Mouse (Mus musculus): ENCODE data around the gene Olfr111.
"Not testable (repeated sequence)": the region's sequence is repeated elsewhere in the genome, so short reads cannot be mapped to it uniquely, and the experiment has no call there.

Olfr111 gene

DNA sequence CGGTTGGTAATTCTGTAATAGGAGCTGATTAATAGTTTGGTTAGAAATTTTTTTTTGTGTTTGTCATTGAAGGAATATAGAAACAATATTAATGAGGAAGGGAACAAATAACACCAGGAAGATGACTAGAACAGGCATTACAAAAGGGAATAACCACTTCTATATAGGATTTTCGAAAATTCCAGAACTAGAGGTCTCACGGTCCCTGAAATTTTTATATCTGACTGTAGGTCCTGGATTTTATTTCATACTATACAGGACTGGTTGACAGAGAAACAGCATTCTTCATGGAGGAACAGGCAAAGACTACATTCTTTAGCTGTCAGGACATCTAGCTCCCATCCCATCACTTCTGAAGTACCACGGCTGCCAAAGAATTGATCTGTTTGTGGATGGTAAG is at the start of gene Olfr111:
TSS of gene Olfr111 (plus strand) at position 301 of the 400 bp plus-strand sequence.
- DNase-seq (ENCODE audit: low spot score in 2 of 2), result no peak

DNA sequence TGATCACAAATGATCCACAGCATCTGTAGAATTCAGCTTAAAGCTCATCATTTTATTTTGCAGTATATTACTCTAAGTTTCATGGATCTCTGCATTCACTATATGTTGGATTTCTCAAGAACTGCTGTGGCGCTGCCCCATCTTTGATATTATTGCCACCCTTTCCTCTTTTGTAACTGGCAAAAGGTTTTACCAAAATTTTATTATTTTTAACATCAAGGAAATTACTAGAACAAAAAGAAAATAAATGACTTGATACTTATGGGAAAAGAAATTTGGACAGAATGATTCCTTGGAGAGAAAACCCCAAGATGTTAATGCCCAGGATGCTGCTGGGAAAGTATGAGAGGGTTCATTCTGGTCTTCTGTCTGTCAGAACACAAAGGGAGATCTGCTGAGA is 49.2 kb upstream of the Olfr111 start, which contains the start of gene Olfr109:
TSS of gene Olfr109 (plus strand) at position 301 of the 400 bp plus-strand sequence.
- no peak for DNase-seq (ENCODE audit: low spot score in 2 of 2)

DNA sequence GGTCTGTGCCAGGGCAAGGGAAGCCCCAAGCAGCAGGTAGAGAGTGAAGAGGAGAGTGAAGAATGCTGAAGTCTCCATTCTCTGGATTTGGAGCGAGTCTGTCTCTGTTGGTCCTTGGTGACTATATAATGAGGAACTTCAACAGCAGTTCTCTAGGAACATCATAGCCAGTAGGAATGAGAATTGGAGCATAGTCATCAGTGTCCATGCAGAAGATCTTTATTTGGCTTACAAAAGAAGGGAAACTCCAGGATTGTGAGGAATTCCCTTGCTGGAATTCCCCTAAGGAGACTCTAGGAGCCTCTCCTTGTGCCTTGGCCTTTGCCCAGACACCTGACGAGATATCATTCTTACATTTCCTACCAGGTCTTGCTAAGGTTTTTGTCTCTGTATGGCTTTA is 24.4 kb upstream of the Olfr111 start, which contains the start of gene H2-M2:
TSS of gene H2-M2 (minus strand) at position 101 of the 400 bp plus-strand sequence.
- DNase-seq (ENCODE audit: low spot score in 2 of 2), result no peak

DNA sequence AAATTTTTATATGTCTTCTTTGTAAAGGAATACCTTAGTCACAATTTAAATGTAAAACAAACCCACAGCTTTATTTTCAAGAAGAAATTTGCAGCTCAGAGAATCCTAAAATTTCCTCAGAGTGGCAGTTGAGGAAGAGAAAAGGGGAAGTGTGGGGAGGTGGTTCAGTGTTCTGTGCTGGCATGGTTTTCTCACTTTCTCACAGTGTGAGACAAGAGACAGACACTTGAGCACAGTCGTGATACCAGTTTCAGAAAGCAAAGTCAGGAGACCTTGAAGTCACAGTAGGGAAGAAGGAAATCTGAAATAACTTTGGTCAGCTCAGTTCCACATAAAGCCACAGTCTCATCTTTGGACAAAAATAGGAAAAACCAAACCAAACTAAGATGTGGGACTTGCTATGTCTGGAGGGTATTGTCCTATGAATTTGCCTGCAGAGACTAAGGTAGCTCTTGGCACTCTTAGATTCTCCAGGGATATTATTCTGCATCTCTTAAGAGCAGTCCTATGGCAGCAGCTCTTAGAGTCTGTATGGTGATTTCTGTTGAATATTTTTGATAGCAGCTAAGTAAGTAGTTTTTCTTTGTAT is 15.8 kb upstream of the Olfr111 start, which contains the start of gene Olfr110:
TSS of gene Olfr110 (plus strand) at position 539 of the 589 bp plus-strand sequence.
- peak; percentile 2 for DNase-seq (ENCODE audit: low spot score in 2 of 2)

DNA sequence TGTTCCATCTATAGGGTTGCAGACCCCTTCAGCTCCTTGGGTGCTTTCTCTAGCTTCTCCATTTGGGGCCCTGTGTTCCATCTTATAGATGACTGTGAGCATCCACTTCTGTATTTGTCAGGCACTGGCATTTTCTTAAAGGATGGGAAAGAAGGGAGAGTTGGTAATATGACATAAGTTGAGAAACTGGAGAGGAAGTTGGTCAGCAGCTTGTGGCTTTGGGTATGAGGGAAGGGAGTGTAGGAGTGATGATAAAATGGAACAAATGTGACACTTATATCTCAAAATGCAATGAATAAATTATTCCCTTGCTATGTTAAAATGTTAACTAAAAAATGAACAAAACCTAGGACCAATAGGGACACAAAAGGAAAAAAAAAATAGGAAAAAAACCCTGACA is 16.8 kb downstream of the Olfr111 start:
- DNase-seq (ENCODE audit: low spot score in 2 of 2), result not testable (repeated sequence)

DNA sequence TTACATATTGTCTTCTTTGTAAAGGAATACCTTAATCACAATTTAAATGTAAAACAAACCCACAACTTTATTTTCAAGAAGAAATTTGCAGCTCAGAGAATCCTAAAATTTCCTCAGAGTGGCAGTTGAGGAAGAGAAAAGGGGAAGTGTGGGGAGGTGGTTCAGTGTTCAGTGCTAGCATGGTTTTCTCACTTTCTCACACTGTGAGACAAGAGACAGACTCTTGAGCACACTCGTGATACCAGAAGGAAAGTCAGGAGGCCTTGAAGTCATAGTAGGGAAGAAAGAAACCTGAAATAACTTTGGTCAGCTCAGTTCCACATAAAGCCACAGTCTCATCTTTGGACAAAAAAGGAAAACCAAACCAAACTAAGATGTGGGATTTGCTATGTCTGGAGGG is 17.6 kb downstream of the Olfr111 start:
- not testable (repeated sequence) for DNase-seq (ENCODE audit: low spot score in 2 of 2)

DNA sequence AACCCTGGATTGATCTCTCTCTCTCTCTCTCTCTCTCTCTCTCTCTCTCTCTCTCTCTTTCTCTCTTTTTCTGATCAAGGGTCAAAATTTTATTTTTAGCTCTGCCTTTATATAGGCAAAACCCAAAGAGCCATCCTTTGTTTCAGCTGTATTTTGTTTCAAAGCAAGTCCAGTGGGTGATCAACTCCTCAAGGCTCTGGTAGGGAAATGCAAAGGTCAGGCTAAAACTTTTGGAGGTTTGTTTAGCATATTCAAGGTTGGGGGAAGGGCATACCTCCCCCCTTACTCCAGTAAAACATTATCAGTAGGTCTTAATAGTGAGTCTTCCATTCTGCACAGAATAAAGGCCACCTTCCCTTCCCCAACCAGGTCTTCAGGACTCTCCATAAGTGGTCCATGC is 27.3 kb downstream of the Olfr111 start:
- DNase-seq (ENCODE audit: low spot score in 2 of 2), result no peak

DNA sequence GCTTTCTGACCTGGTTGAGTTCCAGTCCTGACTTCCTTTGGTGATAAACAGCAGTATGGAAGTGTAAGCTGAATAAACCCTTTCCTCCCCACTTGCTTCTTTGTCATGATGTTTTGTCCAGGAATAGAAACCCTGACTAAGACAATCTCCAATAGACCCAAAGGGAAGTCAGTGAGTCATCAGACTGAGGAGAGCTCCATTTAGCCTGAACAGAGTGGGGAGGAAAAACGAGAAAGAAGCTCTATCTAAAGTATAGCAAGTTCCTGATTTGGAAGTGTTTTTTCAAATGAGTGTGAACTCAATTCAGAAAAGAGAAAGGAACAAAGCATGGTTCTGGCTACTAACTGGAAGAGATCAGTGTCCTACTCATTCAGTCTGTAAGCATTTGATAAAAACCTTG is 30.6 kb downstream of the Olfr111 start:
- not testable (repeated sequence) for DNase-seq (ENCODE audit: low spot score in 2 of 2)

DNA sequence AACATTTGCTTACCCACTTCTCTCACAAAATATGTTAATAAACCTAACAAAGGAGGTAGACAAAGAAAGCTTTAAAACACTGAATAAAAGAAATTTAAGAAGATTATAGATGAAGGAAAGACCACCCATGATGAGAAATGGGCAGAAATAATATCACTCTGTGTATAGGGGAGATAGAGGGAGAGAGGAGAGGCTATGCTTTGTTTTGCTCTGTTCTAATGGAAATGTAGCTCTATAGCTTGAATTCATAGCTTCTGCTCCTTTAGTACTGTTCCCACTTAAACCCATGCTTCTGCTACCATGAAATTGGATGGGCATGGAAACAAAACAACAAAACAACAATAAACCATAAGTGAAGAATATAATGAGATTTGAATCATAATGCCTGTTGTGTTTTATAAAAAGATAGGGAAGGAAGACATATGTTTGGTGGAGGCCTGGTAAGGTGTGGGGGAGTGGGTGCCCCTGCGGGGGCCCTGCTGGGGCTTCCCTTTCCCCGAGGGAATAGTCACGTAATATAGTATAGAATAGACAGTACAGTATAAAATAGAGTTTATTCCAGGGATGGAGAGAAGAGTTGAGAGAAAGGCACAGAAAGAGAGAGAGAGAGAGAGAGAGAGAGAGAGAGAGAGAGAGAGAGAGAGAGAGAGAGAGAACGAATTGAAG is 33.8 kb downstream of the Olfr111 start:
- DNase-seq (ENCODE audit: low spot score in 2 of 2), result no peak

DNA sequence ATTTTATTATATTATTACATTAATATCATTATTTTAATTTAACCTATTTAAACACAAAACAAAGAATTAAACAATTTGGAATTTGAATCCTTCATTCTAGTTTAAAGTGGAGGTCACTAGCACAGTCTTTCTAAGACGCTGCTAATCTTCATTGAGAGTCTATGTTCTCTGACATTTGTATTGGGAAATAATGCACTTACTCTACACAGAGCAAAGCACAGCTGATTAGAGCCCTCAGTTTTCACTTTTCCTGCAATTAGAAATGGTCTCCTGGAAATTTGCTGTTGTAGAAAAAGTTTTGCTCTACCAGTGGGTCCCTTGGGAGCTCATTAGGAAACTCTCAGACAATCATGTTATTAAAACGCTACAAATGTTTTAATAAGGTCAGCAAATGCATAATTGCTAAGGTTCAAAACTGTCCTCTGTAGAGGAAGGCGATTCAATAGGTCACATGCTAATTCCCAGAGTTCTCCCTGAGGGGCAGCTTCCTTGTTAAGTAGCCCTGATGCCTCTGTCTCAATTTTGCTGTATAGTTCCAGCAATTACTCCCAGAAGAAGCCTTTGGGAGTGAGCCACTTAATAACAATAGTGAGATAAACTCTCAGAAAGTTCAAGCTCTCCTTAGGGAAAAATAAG is 36.1 kb downstream of the Olfr111 start:
- no peak for DNase-seq (ENCODE audit: low spot score in 2 of 2)

DNA sequence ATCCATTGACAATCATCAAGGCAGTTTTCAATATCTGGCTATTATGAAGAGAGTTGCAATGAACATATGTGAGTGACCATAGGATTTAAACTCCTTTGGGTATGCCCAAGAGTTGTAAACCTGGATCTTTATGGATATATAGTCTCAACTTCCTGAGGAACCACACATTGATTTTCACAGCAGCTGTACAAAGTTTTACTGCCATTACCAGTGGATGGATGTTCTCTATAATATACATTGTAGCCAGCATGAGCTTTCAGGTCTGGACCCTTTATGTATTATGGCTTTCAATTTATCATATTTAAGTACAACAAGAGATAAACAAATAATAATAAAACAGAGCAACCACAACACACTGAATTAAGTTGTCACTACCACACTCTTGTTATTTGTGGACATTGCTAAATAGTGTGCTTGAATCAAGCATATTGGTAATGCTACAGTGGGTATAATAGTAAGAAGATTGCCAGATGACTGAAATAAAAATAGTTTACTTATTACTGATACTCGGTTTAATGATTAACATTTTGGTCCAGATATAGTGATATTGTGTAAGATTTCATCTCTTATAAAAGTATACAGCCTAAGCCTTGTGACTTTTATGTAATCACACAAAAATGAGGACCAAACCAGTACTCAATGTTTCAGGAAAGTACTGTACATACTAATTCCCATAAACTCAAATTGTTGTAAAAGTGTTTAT is 51.2 kb downstream of the Olfr111 start:
- DNase-seq (ENCODE audit: low spot score in 2 of 2), result no peak

DNA sequence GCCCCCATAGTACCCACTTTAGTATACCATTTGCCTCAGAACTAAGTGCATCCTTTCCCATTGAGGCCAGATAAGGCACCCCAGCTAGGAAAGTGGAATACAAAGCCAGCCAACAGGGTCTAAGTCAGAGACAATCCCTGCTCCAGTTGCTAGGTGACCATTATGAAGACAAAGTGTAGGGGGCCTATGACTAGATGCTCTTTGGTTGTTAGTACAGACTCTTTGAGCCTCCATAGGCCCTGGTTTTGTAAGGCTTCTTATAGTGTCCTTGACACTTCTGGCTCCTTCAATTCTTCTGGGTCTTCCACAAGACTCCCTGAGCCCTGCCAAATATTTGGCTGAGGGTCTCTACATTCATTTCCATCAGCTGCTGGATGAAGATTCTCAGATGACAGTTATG is 61.5 kb downstream of the Olfr111 start, which contains the start of gene Olfr112:
TSS of gene Olfr112 (minus strand) at position 101 of the 400 bp plus-strand sequence.
- DNase-seq (ENCODE audit: low spot score in 2 of 2), result no peak

DNA sequence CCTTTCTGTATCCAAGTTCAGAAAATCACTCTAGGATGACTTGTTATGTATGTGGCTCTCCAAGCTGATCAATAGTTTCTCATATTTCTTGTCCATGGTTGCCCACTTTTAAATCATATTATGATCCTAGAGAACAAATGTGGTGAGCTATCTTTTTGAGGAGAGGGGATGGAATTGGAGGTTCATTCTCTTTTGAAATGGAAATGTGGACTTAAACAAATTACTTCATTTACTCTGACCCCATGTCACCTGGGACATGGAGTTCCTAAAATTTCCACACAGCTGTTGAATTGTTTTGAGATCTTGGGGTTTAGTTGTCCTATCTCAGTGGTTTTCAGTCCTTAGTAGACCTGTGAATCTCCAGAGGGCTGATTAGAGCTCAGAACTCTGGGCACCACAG is 69.7 kb downstream of the Olfr111 start, which contains the start of gene Olfr113:
TSS of gene Olfr113 (minus strand) at position 101 of the 400 bp plus-strand sequence.
- no peak for DNase-seq (ENCODE audit: low spot score in 2 of 2)

Data from right cerebral cortex, adult 2 months (tissue).